Mouse (Mus musculus) brain, embryonic 14.5 days (tissue): ENCODE measurements around the gene Cipc.

Experiments
- CTCF ChIP-seq: fragments of 200-500 bp; IDR thresholded peaks from 2 replicates; pipeline ENCODE4 v1.5.1; 2012; ENCODE audit warnings: inconsistent platforms, mild to moderate bottlenecking, moderate library complexity, borderline replicate concordance; ENCODE audit not compliant: insufficient read depth, insufficient read length; ENCODE audit errors: extremely low read depth
- POLR2A ChIP-seq: fragments of 200-500 bp; IDR thresholded peaks from 2 replicates; pipeline ENCODE4 v1.6.1; 2012; ENCODE audit warnings: mild to moderate bottlenecking, inconsistent platforms, borderline replicate concordance; ENCODE audit not compliant: poor library complexity, insufficient read depth, insufficient read length, severe bottlenecking; ENCODE audit errors: extremely low read depth

DNA sequence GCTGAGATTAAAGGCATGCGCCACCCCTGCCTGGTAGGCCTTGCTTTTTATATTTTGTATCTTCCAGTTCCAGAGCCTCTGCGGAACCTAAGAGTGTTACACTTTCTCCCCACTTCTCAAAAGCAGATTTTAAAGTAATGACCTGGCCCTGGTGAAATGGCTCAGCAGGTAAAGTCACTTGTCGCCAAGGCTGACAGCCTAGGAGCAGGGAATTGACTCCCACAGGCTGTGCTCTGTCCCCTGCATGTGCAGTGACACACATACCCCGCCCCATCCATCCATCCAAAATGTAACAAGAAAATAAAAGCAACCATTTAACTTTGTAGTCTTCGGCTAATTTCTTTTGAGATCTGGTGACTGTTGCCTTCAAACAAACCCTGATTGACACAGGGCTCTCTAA is 12.8 kb downstream of the Cipc start:
- TF ChIP-seq POLR2A, result no peak
- TF ChIP-seq CTCF, result no peak
